Mouse (Mus musculus) CD4-positive, CD25-positive, alpha-beta regulatory T cell, adult 2 months (primary cell): ENCODE measurements around the gene Snai3.

ENCODE experiments used
- DNase-seq: peaks from one replicate; pipeline ENCODE4 v3.0.0-alpha.2; 2012; ENCODE audit warnings: low read depth, low spot score

Gene Snai3

DNA sequence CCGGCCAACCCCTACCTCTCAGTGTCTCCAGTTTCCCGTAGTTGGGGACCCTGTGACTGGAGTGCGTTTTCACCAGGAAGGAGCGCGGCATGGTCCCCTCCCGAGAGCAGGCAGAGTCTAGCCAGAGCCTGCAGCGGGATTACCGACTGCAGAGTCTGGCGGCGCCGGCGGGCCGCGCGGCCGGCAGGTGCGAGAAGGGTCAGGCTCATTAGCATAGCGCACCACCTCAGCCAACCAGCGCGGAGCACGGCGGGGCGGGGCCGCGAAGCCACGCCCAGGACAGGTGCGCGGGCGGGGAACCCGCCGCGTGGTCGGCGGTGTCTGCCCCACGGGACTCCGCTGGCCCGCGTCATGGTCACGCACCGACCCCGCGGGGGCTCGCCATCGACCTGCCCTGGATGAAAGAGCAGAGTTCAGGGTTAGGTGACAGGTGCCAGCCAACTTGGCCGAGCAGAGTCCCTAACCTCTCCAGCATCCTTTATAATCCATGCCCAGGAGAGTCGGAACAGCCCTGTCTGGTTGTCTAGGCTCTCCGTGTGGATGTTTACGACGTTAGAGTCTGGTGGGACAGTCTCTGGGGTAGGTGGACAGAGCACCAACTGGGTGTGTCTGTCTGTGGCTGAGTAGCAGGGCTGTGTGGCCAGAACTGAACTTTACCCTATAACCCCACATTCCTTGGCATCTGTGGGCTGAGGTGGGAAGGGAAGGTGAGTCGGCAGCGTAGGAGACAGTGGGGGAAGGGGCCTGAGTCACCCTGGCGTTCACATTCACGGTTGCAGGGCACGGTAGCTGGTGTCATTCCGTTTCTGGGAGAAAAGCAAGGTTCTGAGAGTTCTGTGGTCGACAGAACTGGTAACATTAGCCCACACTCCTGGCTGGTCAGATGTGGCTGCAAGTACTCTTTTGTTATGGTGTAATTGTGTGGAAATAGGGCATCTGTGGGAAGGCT, at the start of gene Snai3:
Gene Snai3, minus strand, starts transcription at position 210 of the 949 bp plus-strand sequence.
- peak; percentile 77 for DNase-seq

DNA sequence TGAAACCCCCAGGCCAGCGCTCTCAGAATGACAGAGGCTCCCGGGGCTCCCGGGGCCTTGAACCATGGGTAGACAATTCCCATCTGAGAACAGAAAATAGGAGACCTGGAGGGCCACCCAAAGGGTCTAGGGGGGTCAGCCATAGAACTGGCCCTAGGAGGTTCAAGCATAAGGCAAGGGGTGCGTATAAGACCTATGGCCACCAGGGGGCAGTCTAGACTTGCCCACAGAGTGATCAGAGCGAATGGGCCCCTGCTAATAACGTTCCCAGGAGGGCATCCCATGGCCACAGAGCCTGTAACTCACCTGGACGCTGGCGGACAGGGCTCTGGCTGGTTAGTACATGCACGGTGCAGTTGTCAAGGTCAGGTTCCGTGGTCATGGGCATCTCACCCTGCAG, 40.3 kb upstream of the Snai3 start:
- DNase-seq: peak; percentile 90

DNA sequence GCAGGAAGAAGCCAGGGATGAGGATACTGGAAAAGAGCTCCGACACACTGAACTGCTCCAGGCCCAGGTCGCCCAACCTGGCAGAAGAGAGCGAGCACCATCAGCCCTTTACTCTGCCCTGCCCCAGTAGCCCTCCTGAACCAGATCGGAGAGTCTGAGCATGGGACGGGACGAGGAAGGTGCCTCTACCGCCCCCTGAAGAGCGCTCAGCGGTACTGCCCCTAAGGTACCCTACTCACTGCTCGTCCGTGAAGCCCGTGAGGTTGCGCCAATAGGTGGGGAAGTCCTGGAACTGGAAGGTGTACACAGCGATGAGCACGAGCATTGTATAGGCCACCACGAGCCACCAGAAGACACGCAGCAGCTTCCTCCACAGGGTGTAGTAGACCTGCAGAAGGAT, 37.4 kb upstream of the Snai3 start:
- peak; percentile 53 for DNase-seq

DNA sequence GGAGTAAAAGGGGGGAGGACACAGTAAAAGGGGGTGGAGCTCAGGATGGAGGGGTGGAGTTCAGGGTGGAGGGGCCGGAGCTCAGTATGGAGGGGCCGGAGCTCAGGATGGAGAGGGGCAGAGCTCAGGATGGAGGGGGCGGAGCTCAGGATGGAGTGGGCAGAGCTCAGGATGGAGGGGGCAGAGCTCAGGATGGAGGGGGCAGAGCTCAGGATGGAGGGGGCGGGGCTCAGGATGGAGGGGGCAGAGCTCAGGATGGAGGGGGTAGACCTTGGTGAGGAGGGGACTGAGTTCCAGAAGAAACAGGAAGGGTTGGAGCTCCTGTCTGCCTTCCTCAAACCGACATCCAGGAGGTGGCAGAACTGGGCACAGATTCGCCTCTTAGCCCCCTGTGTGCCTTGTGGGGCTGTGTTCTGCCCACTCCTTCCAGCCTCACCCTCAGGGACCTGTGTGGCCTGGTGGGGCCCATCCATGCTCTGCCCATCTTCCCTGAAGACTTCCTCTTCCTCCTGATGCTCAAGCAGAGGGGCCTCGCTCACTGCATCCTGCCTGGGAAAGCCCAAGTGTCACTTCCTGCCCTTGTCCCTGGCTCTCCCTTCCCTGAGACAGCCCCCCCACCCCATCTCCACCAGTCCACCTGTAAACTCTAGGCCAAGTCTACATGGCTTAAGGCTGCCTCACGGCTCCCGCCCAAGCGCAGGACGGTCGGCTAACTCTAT, 36.6 kb upstream of the Snai3 start:
- no peak for DNase-seq

DNA sequence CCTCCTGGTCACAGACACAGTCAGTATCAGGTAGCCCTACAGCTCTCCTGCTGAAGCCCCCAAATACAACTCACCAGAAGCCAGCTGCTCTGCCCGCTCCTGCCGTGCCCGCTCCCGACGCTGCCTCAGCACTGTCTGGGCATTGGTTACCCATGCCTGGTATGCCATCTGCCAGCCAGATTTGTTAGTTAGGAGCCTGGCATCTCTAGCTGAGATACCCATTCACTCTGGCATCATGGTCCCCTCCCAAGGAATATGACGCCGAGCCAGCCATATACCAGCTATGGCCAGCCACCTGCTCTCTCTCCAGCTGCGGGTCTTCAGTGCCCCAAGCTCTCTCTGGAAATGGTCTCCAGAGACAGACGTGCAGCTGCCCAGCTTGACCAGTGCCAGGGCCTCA, 27.9 kb upstream of the Snai3 start:
- no peak for DNase-seq

DNA sequence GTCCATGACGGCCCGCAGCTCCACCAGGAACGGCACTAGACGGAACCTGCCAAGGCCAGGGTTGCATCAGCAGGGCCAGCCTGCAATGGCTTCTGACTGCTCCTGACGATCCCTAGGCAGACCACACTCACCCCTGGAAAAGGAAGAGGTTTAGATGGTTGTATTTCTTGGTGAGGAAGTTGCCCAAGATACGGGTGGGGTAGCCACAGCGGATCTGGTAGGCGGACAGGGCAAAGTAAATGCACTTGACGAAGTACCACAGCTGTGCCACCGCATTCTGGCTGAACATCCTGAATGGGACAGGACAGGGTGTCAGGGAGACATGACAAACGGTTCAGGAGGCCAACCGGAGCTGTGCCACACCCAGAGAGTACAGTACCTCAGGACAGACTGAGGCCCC, 24.3 kb upstream of the Snai3 start:
- DNase-seq: no peak

DNA sequence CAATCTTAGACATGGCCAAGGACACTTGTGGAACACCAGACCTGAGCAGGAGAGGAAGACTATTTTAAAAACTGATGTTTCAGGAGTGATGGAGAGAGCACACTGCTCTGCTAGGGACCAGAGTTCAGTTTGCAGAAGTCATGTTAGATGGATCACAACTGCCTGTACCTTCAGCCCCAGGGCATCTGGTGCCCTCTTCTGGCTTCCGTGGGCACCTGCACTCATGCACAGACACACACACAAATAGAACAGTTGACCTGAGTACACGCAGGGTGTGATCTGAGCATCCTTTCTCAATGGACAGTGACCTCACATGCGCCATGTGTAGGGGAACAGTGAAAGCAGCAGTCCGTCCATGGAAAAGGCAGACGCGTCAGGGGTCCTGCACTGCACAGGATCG, 23.3 kb upstream of the Snai3 start:
- peak; percentile 39 for DNase-seq

DNA sequence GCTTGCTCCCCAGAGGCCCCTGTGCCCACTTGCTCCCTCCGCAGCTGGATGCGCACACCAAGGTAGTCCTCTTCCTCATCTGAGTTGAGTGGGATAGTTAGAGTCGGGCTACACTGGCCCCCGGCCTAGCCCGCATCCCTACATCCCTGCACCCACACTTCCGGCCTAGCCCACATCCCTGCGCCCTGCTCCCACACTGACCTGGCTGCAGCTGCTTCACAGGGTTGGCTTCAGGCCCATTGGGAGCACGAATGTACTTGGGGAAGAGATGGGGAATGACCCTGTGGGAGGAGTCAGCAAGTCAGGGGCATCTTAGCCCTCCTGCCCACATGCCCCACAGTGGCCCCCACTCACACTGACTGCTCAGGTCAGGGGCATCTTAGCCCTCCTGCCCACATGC, 21.9 kb upstream of the Snai3 start:
- DNase-seq: no peak

DNA sequence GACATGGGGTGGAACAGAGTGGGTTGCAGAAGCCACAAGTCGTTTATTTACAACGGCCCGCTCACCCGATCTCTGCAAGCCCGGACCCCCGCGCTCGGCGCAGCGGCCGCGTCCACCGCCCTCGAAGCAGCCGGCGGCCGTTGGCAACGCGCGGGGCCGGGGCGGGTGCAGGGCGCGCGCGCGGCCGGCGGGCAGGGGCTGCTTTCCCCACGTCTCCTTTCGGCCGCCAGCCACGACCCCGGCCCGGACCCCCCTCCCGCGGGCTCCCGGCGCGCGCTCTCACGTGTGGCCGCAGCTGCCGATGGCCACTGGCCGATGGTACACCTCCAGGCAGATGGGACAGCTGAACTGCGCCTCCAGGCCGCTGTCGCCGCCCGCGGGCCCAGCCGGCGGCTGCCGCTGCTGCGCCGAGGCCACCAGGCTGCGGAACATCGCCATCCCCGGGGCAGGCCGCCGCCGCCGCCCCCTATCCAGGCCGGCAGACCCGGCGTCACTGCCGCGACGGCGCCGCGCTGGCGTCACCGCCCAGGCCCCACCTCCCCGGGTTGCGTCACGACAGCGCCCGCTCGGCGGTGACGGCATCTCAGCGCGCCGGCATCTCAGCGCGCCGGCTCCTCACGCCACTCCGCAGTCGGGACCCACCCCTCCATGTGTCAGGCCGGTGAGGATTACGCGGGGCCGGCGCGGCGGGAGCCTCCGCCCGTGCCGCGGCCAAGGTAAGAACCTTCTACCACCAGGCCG, 15.2 kb upstream of the Snai3 start, which contains the start of the genes Rnf166 and Ctu2:
Gene Rnf166, minus strand, starts transcription at position 485 of the 741 bp plus-strand sequence.
Gene Ctu2, plus strand, starts transcription at position 564 of the 741 bp plus-strand sequence.
- DNase-seq: peak; percentile 97

DNA sequence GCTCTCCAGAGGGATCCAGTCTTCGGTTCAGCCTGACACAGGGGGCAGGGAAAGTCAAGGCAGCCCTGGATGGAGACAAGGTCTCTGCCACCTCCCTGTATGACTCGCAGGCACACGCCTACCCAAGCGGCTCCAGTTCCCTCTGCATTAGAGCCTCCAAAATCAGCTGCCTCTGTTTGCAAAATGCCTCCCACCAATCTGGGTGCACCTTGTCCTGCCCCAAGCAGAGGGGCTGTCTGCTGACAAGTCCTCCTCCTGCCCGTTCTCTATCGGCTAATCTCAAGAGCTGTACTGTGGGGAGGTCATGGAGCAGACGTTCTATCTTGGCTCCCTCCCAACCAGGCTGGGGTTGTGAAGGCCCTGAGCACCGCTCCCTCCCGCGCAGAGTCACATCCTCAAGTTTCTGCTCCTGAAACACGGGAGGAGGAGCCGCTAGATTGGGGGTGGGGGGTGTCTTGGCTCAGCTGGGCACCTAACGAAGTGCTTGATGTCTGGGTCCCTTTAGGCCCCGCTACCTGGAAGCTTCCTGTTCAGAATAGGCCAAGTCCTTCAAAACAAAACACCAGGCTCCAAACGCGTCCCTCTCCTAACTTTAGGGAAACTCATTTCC, 14.5 kb upstream of the Snai3 start:
- DNase-seq: peak; percentile 50

DNA sequence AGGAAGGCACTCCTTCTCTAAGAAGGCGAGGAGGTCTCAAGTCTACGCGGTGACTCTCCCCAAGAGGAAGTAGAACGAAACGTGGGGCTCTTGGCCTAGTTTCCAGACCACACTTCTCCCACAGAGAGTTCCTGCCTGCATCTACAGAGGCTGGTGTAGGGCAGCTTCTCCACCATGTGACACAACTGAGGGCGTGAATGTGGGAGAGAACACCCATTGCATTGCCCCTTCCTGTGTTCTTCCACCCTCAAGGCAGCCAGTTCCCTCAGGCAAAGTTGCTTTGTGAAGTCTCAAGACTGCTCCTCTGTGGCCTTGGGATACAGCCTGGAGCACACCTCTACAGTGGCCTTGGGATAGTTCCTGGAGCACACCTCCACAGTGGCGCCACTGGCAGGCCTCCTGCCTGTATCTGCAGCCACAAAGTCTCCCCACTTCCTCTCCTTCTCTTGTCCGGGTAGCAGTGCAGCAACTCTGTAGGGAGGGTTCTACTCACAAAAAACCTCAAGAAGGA, 13.4 kb upstream of the Snai3 start:
- peak; percentile 55 for DNase-seq

DNA sequence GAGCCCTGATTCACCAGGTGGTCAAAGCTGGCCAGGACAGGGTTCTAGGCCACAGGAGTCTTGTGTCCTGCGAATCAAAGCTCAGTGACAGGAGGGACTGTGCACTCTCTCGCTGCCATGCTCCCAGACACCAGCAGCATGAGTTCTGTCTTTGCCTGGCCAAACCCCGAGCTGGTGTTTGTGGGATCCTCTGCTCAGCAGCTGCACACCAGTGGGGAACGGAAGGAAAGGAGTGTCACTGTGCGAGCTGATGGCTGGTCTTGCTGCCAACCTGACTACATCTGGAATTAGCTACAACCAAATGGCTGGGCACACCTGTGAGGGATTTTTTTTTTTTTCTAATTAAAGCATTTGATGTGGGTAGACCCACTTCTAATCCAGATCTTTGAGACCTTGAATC, 10.2 kb upstream of the Snai3 start:
- no peak for DNase-seq

DNA sequence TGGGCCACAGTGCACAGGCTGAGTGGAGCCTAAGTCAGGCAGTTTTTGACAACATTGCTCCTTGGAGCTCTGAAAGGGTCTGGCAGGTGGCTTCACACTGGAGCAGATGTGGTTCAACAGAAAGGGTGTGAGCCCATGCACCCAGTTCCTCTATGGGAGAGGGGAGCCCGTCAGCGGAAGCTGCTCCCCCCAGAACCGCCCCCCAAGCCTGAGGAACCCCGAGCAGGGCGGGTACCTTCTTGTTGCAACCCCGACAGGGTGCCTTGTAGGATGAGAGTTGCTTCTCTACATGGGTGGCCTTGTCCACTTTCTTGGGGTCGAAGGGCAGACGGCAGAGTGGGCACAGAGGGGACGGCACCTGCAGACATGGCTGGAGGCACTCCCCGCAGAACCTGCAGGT, 9.4 kb upstream of the Snai3 start:
- DNase-seq: no peak

DNA sequence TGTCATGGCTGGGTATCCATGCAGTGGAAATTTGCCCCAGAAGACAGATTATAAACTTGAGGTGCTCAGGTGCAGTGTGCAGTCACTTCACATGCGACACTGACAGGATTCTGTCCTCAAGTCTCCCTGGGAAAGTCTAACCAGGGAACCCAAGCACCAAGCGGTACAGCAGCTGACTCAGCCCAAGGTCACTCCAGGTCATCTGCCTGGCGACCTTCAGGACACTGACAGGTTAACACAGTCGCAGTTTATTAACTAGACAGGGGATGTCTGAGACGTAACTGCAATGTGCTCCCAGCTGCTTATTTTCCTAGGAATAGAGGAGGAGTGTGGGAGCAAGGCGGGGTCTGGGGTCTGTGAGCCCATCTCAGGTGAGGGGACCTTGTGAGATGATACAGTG, 8.9 kb upstream of the Snai3 start:
- no peak for DNase-seq

DNA sequence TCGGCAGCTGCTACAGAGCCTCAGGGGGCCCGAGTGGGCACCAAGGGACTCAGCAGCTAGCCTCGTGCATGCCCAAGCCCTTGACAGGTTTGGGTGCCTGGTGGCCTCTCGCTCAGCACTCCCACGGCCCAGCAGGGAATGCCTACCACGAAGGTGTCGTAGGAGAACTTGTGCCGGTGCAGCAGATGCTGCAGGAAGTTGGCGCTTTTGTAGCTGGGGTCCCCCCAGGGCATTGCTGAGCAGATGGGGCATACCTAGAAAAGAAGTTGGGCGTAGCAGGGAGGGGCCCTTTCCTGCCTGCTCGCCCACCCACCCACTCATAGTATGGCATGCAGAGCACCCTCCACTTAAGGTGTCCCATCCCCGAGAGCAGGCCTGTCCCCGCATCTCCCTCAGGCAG, 7.3 kb upstream of the Snai3 start:
- no peak for DNase-seq

DNA sequence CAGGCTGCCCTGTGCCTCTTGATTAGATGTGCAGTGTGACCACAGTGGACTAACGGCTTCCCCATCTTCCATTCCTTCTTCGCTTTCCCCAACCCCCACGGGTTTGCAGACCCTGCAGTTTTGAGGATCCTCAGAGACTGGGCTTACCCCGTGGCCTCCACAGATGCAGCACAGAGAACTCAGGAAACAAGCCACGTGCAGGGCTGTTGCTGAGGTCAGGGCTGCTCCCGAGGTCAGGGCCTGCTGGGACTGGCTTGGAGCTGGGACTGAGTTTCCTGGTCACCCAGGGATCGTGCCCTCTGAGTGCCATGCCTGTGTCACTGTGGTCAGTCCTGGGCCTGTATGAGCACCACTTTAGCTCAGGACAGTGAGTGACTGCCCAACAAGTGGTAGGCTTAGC, 4.5 kb upstream of the Snai3 start:
- no peak for DNase-seq

DNA sequence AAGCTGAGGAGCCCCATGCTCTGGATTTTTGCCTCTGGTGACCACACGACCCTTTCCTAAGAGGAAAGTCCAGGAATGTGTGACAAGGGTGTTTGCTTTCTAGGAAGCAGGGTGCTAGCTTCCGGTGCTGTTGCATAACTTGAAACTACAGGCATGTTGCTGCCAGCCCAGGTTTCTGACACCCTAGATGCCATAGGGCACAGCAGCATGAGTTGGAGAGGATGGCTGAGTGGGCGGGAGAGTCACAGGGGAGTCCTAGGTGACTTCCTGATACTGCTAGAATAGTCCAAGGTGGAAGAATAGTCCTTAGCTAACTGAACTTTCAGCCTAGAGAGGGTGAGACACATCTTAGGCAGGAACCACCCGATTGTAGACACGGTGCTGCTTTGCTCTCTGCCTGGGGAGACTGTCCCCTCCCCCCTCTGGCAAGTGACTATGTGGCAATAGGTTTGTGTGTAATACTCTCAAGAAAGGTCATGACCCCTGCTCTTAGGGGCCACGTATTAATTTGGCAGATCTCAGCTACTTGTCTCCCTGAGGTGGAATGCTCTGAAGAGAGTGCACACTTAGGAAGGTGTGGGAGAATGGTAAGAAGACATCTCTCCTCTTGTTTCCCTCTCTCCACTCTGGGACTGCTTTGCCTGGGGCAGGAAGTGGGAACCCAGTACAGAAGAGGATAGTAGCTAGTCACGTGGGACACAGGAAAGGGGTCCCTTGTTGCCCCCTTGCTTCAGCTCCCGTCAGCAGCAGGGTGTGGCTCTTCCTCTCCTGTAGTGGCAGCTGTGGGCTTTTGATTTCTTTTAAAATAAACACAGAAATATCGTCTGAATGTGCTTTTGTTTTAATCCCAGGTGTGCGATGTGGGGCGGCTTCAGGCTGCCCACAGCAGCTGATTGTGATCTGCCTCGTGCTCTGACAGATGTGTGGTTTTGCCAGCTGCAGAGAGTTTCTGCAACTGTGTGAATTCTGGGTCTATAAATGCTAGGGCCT, 3.4 kb upstream of the Snai3 start:
- peak; percentile 63 for DNase-seq

DNA sequence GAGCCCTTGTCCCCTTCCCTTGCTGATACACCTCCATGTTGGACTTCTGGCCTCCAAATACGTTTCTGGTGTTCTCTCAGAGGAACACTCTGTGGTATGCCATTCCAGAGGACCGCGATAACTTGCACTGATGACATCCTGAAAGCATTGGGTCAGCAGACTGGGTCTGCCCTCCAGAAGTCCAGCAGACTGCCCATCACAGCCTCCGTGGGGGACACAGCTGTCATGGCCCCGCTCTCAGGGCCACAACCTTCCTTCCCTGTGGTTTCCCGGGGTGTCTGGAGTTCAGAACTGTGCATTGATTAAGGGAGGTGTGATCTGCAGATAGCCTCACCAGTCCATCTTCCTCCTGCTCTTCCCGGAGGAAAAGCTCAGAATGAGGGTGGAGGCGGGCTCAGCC, 2.0 kb upstream of the Snai3 start:
- DNase-seq: no peak

DNA sequence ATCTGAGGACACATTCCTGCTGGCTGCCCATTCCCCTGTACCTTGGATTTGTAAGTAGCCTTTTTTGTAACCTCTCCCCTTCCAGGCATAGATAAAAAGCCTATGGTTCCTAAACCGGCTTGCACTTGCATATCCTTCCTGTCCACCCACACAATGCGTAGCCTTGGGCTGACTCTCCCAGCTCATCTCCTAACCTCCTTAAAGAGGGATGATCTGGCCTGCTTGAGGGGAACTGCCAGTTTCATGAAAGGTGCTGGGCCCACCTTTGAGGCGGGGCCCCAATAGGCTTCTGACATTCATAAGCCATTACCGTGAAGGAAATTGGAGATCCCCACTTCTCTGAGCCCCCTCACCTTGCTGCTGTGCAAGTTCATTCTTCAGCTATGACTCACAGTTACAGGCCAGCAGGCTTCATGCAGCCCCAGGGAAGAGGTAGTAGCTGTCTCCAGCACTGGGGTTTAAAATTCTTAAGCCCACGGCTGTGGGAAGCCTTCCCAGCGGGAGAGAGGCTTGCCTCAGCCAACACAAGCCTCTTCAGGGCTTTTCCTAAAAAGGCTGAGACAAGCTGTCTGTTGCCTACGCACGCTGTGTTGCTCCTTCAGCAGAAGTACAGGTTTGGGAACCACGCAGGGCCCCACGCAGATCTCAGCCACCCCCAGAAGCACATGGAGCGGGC, 1.1 kb upstream of the Snai3 start:
- peak; percentile 33 for DNase-seq

DNA sequence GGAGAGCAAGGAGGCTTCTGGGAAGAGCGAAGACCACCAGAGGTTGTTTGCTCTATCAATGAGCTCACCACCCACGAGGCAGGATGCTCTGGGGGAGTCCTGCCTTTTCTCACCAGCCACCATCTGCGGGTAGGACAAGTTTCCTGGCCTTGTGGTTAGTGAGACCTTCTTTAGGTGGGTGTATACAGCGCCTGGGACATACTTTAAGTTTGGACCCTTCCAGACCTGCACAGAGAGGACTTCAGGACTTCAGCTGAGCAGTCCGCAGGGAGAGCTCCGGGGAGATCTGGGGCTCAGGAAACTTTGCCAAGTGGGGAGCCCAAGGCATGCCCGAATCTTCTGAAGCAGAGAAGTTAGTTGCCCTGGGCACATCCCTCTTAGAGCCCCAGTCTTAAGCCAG, 543 bp downstream of the Snai3 start:
- peak; percentile 53 for DNase-seq
